Mouse (Mus musculus): ENCODE data around the gene Fastk.

The Fastk gene

DNA sequence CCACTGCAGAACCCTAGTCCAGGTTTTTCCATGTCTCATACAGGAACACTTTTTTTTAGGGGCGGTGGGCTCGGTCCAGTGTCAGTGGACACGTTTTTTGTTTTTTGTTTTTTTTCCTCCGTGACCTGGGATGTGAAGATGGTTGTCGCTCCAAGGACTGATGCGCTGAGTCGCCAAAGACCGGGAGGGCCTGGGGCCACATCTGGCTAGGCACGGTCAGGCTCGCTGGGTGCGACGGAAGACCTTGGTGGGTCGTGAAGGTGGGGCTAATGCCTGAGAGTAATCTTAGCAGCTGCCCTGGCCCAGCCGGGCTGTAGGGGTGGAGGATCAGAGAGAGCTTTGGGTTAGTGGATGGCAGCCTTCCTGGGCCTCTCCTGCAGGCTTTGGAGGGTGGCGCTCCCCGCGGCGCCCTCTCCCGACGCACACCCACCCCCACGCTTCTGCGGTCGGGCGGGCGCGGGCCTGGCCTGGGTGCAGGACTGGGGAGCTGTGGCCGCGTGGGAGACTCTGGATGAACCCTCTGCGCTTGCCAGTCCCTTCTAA lies 7.7 kb upstream of the Fastk start:
- DNase-seq, result peak in 1 of 2 experiments; percentile 67

DNA sequence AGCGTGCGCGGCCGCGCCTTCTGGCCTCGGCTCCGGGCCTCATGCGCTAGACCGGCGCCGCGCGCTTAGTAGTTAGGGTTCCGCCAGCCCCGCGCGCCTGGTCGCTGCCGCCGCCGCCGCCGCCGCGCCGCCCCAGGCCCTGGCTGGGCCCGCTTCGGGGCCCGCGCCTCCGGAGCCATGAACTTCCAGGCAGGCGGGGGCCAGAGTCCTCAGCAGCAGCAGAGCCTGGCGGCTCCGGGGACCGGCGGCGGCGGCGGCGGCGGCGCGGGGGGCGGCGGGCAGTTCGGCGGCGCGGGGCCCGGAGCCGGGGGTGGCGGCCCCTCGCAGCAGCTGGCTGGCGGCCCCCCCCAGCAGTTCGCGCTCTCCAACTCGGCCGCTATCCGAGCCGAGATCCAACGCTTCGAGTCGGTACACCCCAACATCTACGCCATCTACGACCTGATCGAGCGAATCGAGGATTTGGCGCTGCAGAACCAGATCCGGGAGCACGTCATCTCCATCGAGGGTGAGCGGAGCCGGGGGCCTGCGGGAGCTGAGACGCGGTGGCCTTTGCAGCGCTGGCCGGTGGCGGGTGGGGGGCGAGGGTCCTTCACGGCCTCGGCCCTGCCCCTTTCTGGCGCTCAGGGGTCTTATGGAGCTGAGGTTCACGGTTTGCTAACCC lies 7.1 kb upstream of the Fastk start, which contains the start of gene Agap3:
Gene Agap3, plus strand, starts transcription at position 148 of the 661 bp plus-strand sequence.
- peak; percentile 66 to 67 for DNase-seq

DNA sequence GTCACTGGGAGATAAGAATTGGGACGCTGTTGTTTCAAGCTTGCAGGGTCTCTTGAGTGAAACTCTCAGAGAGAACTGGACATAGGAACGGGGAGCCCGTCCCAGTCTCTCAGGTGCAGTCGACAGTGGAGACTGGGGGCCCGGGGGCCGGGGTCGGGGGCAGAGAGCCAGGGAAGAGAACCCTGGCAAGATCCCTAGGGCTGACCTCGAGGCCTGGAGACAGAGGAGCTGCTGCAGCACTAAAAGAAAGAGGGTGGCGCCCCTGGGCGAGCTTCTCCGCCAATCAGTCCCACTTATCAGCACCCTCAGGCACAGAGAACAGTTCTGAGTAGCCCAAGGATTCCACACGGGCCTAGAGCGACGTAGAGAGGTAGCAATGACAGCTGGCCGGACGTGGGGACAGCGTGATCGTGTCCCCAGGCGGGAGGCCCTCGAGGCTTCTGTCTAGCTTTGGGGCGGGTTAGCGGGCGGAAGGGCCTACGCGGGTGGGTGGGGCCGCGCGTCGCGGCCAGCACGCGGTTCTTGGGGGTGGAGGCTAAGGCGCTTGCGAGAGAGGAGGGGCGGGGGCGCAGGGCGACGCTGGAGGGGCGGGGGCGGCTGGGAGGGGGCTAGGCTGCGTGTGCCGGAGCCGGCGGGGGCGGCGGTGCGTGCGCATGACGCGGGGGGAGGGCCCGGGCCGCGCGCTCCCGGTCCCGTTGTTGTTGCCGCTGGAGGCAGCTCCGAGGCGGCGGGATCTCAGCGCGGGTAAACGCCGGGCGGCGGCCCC lies 6.4 kb upstream of the Fastk start:
- DNase-seq, result peak; percentile 91 to 95

DNA sequence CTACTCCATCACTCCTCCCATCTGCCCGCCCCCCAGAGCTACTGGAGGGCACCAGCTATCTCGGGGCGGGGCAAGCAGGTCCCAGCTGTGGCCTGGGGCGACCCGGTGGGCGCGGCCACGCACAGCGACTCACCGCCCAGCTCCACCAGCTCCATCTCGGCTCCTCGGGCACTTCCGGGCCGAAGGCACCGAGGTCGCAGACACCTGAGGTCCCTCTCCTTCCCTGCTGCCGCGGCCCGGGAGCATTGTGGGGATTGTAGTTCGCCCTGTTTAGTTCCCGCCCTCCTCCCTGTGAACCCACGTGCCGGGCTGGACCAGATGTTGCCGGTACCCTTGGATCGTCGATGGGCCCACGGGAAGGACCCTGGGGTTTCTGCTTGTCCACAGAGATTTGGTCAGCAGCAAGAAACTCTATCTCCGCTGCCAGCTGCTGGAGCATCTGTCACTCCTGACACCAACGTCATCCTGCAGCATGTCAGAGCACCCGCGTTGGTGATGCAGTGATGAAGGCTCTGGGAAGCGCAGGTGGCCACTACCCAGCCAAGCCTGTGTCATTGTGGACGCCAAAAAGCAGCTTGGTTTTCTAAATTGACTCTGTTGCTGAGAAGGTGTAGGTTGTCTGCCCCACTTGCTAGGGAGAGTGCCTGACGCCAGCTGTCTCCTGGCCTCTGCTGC lies 2.7 kb upstream of the Fastk start, which contains the start of gene Tmub1:
Gene Tmub1, minus strand, starts transcription at position 231 of the 675 bp plus-strand sequence.
- peak; percentile 85 to 87 for DNase-seq

DNA sequence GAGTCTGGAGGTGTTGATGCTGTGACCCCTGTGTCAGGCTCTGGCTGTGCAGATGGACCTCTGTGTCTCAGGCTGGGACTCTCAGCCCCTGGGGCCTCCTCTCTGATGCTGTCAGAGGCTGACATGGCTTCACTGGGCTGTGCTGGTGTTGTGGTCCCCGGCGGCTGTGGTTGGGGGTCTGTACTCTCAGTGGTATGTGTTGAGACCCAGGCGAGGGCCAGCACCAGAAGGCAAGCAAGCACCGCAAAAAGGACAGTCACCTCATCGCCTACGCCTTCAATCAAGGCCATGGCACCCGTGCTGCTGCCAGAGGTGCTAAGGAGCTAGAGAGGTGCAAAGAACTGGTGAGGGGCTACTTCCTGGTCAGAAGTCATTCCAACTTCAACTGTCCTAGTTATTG lies 1.5 kb upstream of the Fastk start:
- no peak for DNase-seq

DNA sequence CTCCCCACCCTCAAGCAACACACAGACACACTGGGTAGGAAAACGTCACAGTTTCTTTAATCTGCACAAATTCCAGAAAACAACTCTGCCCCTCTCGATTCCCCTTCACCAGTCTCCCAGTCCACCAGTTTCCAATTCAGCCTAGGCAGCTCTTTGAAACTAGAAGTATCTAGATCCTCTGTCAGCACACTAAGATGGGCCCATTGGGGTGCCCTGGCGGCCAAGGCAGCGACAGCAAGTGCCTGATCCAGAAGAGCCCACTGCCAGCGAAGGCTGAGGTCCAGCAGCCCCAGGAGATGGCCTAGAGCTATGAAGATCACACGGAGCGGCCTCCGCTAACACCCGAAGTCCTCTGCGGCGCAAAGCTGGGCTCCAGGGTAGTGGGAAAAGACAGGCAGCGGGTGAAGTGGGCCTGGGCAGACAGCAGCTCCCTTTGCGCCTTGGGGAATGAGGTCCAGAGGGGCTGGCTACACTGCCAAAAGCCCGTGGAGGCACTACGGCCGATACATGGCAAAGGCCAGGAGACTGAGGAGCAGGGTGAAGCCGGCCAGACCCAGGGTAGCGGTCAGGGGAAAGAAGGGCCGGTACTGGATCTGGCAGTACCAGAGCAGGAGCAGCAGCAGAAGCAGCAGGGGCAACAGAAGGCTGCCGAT lies 467 bp upstream of the Fastk start:
- peak; percentile 35 to 51 for DNase-seq

DNA sequence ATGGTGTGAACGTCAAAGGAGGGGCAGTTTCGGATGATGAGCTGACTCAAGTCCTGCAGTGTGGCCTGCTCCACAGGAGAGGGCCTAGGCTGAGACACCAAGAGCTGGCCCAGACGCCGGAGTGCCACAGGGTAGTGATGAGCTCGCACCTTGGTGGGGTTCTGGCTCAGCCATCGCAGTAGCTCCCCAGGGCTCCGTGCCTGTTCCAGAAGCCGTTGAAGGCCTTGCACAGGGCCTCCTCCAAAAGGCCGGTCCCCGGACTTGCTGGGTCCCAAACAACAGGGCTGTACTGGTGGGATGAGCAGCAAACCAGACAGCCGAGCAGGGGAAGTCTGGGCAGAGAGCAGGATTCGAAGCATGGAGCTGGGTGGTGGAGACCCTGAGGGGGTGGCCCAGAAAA lies 1.2 kb downstream of the Fastk start:
- peak; percentile 49 to 66 for DNase-seq

DNA sequence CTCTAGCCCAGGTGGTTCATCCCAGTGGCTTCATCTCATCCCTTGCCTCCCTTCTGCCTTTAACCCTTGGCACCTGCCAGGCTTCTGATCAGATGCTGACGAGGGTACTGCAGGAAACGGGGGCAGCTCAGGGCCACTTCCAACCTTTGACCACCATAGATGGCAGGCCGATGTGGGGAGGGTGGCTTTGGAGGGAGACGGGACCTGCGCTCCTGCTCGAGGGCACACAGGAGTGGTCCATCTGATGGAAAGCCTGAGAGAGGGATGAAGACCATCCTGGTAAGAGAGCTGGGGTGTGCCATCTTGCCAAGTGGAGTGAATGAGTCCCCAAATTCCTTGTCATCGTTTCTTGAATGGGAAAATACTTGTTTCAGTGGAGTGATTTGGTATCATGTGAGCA lies 1.9 kb downstream of the Fastk start:
- no peak for DNase-seq

DNA sequence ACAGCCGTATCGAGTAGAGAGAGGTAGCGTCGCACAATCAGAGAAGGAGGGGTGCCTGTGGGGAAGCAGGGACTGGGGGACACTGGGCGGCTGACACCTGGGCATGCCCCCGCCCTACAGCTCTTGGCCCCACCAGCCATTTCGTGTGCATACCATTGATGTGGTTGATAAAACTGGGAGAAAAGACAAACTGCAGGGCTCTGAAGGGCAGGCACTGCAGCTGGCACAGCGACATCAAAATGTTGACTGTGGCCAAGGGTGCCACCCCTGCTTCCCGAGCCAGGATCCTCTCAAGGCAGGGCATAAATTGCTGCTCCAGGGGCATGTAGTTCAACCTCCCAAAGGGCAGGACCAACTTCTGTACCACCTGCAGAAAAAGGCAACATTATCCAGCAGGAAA lies 3.1 kb downstream of the Fastk start:
- DNase-seq, result no peak

DNA sequence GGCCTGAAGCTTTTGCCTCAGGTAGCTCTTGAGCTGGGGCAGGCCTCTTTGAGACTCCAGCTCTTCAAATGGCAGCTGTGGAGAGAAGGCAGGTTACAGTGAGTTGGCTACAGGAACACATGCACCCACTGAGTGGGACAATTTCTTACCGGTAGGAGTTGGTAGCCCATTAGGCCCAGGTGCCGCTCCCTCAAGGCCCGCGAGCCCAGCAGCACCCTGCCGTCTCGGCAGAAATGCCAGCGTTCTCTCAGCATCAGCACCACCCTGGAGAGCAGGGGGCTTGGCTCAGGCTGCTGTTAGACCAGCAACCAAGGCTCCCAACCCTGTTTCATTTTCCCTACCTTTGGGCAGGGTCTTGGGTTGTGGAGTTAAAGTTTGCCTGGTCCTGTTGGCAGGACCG lies 3.9 kb downstream of the Fastk start:
- no peak for DNase-seq

DNA sequence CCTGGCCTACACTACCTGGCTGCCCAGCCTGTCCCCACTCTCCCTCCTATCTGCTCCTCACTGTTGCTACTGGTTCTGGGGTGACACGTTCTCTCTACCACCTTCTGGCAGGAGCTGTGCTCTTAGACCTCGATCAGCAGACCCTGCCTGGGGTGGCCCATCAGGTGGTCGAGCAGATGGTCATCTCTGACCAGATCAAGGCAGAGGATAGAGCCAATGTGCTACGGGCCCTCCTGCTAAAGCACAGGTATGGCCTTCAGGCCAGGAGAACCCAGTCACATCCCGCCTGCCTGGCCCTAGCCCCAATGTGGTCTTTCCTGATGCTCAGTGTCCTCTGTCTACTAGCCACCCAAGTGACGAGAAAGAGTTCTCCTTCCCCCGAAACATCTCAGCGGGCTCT lies 11.1 kb downstream of the Fastk start:
- no peak for DNase-seq

DNA sequence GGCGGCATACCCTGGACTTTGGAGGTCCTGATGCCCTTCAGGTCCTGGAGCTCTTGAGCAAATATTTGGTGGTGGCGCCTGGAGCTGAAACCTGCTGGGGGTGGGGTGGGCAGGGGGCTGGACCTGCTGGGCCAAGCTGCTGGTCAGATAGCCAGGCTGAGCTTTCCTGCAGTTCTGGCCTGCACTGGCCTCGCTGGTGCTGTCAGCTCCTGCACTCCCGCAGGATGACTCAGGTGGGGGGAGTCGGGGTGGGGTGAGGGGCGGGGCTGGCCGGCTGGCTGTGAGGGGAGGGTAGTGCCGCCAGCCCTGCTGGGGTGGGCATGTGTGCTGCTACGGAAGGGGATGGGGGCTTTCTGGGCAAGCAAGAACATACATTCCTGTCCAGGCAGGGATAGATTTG lies 16.5 kb downstream of the Fastk start:
- no peak for DNase-seq

DNA sequence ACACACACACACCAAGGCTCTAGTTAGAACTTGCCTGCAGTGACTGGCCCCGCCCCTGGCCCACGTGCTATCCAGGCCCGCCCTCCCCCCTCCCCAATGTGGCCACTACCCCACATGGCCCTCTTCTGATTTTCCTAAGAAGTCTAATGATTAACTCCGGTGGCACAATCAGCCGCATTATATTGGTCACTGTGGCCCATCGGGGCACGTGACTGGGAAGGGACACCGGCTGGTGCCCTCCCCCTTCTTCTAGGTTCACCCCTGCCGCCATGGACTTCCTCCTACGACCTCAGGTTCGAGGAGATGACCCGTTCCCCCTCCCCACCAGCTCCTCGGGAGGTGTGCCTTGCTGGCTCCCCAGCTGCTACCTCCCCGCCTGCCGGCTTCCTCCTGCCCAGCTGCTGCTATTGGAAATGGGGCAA lies 17.1 kb downstream of the Fastk start:
- DNase-seq, result no peak

DNA sequence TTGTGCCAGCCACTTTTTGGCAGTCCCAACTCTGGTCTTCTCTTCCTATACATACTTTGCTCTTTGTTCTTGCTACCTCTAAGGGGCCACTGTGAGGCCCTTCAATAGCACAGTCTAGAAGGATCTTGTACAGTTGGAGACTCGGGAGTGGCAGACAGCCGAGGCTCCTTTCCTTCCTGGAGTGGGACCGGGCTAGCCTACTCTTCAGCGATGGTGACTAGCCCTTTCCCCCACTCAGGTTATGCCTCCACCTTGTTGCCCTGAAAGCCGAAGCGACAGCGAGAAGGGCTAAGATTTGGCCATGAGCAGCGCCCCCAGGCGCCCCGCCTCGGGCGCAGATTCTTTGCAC lies 17.8 kb downstream of the Fastk start:
- no peak for DNase-seq

DNA sequence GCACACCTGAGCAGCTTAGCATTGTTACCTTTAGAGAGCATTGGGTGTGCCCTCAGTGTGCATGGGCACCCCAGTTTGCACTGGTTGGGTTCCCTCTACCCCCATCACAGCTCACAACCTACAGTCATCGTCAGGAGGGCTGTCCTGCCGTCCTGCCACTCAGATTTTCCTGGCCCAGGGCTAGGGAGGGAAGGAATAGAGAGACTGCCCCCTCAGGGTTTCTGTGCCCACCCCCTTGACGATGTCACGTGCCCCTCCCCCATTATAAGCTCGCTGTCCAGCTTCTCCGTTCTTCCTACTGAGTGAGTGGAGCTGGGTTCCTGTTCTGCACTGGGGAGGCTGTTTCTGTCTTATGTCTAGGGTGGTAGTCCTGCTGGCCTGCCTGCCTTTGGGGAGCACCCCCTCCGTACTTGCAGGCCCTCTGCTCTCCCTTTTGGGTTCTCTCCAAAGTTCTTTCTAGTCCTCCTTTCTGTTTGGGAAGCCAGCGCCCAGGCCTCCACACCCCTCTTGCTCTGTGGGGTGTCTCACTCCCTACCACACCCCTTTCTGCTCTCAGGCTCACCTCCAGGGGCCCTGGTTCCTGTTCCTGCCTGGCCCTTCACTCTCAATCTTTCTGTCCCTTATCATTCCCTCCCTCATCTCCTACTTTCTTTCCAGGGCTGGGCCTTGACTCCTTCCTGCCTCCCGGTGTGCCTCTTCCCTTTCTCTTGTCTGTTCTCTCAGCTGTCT lies 18.4 kb downstream of the Fastk start:
- no peak for DNase-seq

DNA sequence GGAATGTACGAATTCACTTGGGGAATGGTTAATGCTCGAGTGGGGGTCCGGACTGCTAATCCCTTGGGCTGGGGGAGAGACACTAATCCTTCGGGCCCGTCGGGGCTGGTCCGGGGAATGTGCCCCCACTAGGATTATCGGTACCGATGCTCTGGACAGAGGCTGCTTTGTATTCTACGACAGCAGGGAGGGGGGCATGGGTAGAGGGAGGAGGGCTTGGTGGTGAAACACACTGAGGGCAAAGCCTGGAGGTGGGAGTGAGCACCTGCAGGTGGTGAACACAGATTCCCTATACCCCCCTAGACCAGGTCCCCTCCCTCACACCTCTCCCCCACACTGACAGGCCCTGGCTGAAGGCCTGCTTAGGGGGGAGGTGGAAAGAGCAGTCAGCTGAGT lies 19.1 kb downstream of the Fastk start:
- DNase-seq, result no peak

DNA sequence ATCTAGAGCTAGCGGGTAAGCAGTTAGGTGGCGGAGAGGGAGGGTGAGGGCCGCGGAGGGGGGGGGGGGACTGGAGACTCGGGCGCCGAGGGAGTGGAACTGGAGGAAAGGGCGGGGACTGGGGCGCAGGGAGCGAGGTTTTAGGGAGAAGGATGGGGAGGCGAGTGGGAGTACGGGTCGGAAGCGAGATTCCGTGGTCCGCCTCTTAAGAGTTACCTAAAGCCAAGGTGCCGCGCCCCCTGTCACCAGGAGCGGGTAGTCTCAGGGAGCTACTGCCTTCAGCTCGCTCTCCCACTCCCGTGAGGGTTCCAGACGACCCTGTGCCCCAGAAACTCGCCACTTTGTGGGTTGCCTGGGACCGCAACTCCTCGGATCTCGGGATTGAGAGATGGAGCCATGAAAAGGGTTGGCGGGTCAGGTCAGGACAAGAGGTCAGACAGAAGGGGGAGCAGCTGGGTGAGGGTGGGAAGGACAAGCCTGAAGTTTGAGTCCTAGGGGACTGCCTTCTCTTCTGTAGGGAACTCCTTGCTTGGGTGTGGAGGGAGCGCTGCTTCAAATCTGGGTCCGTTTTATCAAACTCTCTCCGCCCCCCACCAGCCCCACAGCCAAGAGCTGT lies 19.6 kb downstream of the Fastk start:
- DNase-seq, result peak in 1 of 2 experiments; percentile 57

DNA sequence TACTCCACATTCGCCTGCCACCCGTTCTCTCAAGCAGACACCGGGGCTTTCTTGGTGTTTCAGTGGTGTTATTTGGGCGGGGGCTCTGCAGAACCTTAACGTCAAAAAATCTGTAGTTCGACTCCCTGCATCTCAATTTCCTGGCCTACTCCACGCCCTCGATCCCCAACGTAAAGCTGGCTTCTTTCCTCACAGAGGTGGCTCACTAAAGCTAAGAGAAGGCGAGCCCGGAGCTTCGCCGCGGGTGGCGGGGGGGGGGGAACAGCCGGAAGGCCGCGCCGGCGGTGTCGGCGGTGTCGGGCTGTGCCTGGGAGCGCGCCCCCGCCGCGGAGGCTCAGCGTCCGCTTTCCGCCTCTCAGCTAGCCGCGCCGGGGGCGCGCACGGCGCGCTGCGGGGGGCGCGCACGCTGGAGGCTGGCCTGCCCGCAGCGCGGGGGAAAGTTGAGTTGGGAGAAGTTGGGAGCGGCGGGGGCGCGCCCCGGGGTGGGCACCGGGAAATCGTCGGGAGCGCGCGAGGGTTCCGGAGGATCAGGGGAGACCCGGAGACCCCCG lies 20.2 kb downstream of the Fastk start:
- DNase-seq, result peak; percentile 80 to 90

DNA sequence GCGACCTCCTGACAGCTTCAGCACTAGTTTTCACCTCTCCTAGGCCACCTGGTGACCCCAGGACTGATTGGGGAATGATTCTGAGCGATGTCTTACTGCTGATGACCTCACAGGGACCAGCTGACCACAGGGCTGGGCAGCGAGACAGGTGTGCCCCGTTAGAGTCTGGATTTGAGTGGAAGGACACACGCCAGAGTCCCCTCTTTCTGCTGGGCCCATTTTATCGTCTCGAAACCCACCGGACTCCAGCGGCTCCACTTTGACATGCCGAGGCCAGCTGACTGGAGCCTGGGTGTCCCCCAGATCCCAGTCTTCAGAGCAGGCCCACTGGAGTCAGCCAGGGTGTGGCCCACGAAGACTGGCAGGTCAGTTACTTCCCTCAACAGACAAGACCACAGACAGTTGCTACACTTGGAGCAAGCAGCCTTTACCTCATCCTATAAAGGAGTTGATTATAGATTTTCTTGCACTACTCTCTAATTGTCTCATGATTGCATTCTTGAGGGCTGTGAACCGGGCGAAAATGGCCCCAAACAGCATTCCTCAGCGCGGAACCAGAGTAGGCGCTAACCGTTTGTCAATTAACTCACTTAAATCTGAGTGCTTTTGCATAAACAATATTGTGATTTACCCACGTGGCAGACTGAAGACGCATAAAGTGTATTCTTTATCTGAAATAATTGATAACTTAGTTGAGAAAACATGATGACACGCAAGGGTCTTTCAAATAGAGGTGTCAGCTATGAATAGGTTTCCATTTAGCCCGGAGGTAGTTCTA lies 20.9 kb downstream of the Fastk start:
- DNase-seq, result no peak

DNA sequence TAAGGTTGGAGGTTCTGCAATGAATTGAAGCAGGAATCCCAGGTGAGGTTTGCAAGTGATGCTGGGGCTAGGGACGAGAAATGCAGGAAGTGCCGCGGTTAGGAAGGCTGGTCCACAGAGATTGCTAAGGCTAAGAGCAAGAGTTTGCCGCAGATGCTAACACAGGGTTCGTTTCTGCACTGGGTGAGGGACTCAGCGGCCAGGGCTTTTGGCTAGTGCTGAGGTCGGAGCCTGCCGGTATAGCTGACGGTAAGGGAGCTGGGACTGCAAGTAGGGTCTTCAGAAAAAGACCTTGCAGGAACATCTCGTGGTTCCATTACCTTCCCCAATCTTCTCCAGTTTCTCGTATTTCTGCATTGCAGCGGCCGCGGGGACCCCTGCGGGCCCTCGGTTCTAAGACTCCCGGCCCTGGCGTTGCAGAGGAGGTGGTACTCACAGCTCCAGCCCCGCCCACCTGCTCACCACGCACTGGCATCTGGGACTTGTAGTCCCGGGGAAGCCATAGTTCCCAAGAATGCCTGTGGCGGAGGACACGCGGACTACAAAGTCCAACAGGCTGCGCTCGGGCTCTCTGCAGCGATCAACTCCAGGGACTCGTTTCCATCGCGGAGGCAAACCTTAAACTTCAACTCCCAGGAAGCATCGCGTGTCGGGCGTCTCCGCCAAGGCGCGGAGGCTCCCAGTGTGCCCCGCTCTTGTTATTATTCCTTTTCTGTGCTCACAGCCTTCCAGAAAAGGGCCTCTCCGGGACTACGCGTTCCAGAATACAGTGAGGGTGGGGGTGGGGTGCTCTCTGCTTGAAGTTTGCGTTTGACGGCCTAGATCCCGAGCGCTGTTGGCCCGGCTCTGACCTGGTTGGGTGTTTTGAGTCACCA lies 21.7 kb downstream of the Fastk start, which contains the start of the genes Cdk5 and Slc4a2:
Gene Cdk5, minus strand, starts transcription at position 402 of the 875 bp plus-strand sequence.
Gene Slc4a2, plus strand, starts transcription at position 709 of the 875 bp plus-strand sequence.
- peak; percentile 97 to 99 for DNase-seq
